Mouse (Mus musculus) cerebellum, postnatal 10 days (tissue): ENCODE results near the gene Atrnl1.
"Not testable (repeated sequence)": the region's sequence is repeated elsewhere in the genome, so short reads cannot be mapped to it uniquely, and the experiment has no call there.

Experiments
- DNase-seq, 2 experiments: peaks; one replicate each; pipeline ENCODE4 v3.0.0; 2021; ENCODE audit warnings: mixed read lengths in 2 of 2

Gene Atrnl1

GRCm38 (mm10) chr19:57975201-57975600 is 364.4 kb downstream of the Atrnl1 start:
- DNase-seq = peak; percentile 49 to 70

GRCm38 (mm10) chr19:57985918-57986900 is 375.4 kb downstream of the Atrnl1 start:
- DNase-seq = peak; percentile 21 to 26

GRCm38 (mm10) chr19:57987696-57988393 is 377.0 kb downstream of the Atrnl1 start:
- no peak for DNase-seq

GRCm38 (mm10) chr19:57988559-57989093 is 377.8 kb downstream of the Atrnl1 start:
- DNase-seq = no peak

- no peak for DNase-seq
Observed at GRCm38 (mm10) chr19:57991099-57991760, 380.4 kb downstream of the Atrnl1 start.

GRCm38 (mm10) chr19:57994174-57994833 is 383.5 kb downstream of the Atrnl1 start:
- DNase-seq = not testable (repeated sequence)

- DNase-seq = no peak
Observed at GRCm38 (mm10) chr19:57995015-57995414, 384.2 kb downstream of the Atrnl1 start.

GRCm38 (mm10) chr19:57997961-57998360 is 387.1 kb downstream of the Atrnl1 start:
- peak; percentile 79 to 80 for DNase-seq

- no peak for DNase-seq
Observed at GRCm38 (mm10) chr19:58011636-58012035, 400.8 kb downstream of the Atrnl1 start.

GRCm38 (mm10) chr19:58015741-58016140 is 404.9 kb downstream of the Atrnl1 start:
- no peak for DNase-seq

GRCm38 (mm10) chr19:58016561-58017453 is 406.0 kb downstream of the Atrnl1 start:
- DNase-seq = no peak

- DNase-seq = no peak
Observed at GRCm38 (mm10) chr19:58017468-58017867, 406.6 kb downstream of the Atrnl1 start.

- no peak for DNase-seq
Observed at GRCm38 (mm10) chr19:58018698-58019097, 407.9 kb downstream of the Atrnl1 start.

GRCm38 (mm10) chr19:58021514-58022284 is 410.9 kb downstream of the Atrnl1 start:
- no peak for DNase-seq

GRCm38 (mm10) chr19:58023216-58023825 is 412.5 kb downstream of the Atrnl1 start:
- DNase-seq = no peak

GRCm38 (mm10) chr19:58025053-58025452 is 414.2 kb downstream of the Atrnl1 start:
- no peak for DNase-seq

- no peak for DNase-seq
Observed at GRCm38 (mm10) chr19:58029661-58030060, 418.8 kb downstream of the Atrnl1 start.

- no peak for DNase-seq
Observed at GRCm38 (mm10) chr19:58033241-58033640, 422.4 kb downstream of the Atrnl1 start.

GRCm38 (mm10) chr19:58036166-58036565 is 425.3 kb downstream of the Atrnl1 start:
- DNase-seq = no peak

- no peak for DNase-seq
Observed at GRCm38 (mm10) chr19:58043120-58043519, 432.3 kb downstream of the Atrnl1 start.
